ENCODE assay signal across 16 mouse cellular contexts in genomic region chr13:6625942-6626341, GRCm38 (mm10).
"Had no signal": no experiment of that assay in that cellular context is flagged by ENCODE, and none has a peak within 500 bp of the region (broad histone marks: within the 10 kb centered on the region; RNA-seq: fewer than 3 reads in every experiment).

No protein-coding gene starts in this region.

- H3K9me3 ChIP-seq: kidney, embryonic 15.5 days; liver, embryonic 13.5 days; midbrain, embryonic 12.5 days; midbrain, embryonic 15.5 days; stomach, embryonic 15.5 days had no signal

- H3K4me1 ChIP-seq: kidney, embryonic 15.5 days; liver, embryonic 13.5 days; midbrain, embryonic 12.5 days; midbrain, embryonic 15.5 days; stomach, embryonic 15.5 days had no signal

- H3K9ac ChIP-seq: kidney, embryonic 15.5 days; liver, embryonic 13.5 days; midbrain, embryonic 12.5 days; midbrain, embryonic 15.5 days; stomach, embryonic 15.5 days had no signal

- DNase-seq: kidney, adult 8-10 months; kidney, postnatal 10 days; kidney, postnatal 36 days; layer of hippocampus, postnatal 36 days; liver, embryonic 13.5 days; lung, adult 2 months; retina, postnatal 1 day; right cerebral cortex, postnatal 25 days; spleen, adult 18-20 months; thymus, postnatal 25 days had no signal

- H3K4me3 ChIP-seq: kidney, embryonic 15.5 days; left cerebral cortex, adult 2 months; liver, embryonic 13.5 days; midbrain, embryonic 12.5 days; midbrain, embryonic 15.5 days; stomach, embryonic 15.5 days had no signal

- H3K27me3 ChIP-seq: kidney, embryonic 15.5 days; liver, embryonic 13.5 days; midbrain, embryonic 12.5 days; midbrain, embryonic 15.5 days; stomach, embryonic 15.5 days had no signal

- H3K4me2 ChIP-seq: kidney, embryonic 15.5 days; liver, embryonic 13.5 days; midbrain, embryonic 12.5 days; midbrain, embryonic 15.5 days; stomach, embryonic 15.5 days had no signal

- H3K36me3 ChIP-seq: kidney, embryonic 15.5 days; liver, embryonic 13.5 days; midbrain, embryonic 12.5 days; stomach, embryonic 15.5 days had no signal

- H3K27ac ChIP-seq: kidney, embryonic 15.5 days; left cerebral cortex, adult 2 months; liver, embryonic 13.5 days; macrophage; midbrain, embryonic 12.5 days; midbrain, embryonic 15.5 days; stomach, embryonic 15.5 days had no signal

- ATAC-seq: midbrain, embryonic 15.5 days had no signal
